Mouse (Mus musculus): ENCODE results near the gene Gm28042. TPM values are rescaled to one million over a fixed set of nuclear protein-coding genes. Genes with fewer than 3 reads are reported as not detected.

The Gm28042 gene
- polyA plus RNA-seq, 1 experiment from 2014 or later, result 1.3 TPM

GRCm38 (mm10) chr2:120007680-120008210, 19.5 kb upstream of the Gm28042 start:
- WGBS, result 75% methylated on average over 4 of the region's 4 CpGs
- Histone ChIP-seq H3K9ac (ENCODE audit: low read depth, low read length) (no peak overlapping the region), H3K4me1 (replicated peaks; ENCODE audit: control insufficient read depth, insufficient read depth, low read length) (no peaks in the 10 kb centered on the region), H3K27ac (ENCODE audit: low read depth, low read length) (no peak overlapping the region), H3K4me2 (replicated peaks; ENCODE audit: low read depth) (no peak overlapping the region), H3K4me3 (ENCODE audit: low read depth, low read length) (no peak overlapping the region), H3K36me3 (ENCODE audit: control insufficient read depth, insufficient read depth) (peaks cover 5% of the 10 kb centered on the region; the same call in 1 of the 2 replicates), H3K9me3 (ENCODE audit: control insufficient read depth) (no peaks in the 10 kb centered on the region), H3K27me3 (replicated peaks; ENCODE audit: control insufficient read depth, insufficient read depth, low read length) (no peaks in the 10 kb centered on the region)
- no peak for TF ChIP-seq CTCF (IDR thresholded peaks at IDR 0.05; ENCODE audit: low read depth)
- no peak for ATAC-seq

DNA sequence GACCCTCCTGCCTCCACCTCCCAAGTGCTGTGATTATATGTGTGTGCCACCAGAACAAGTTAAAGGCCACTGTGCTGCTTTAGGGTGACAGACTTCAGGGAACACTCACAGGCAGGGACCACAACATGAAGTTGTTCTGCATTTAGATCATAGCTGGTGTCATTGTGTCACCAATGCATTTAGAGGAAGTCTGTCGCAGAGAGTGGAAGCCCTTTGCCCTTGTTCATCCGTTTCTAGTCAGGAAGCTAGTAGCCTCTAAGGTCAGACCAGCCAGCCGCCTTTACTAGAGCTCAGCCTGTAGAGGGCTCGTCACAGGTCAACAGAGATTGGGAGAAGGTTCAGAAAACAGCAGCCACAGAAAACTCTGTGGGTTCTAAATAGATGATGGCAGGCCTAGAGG, 18.6 kb upstream of the Gm28042 start:
- no peak overlapping the region for H3K4me2 ChIP-seq (replicated peaks; ENCODE audit: low read depth)
- H3K36me3 ChIP-seq (ENCODE audit: control insufficient read depth, insufficient read depth), result peaks cover 14% of the 10 kb centered on the region; the same call in 1 of the 2 replicates
- H3K4me1 ChIP-seq (replicated peaks; ENCODE audit: control insufficient read depth, insufficient read depth, low read length), result no peaks in the 10 kb centered on the region
- 0 out of 2 replicates have a peak, but pooled peaks have one; percentile 5 for TF ChIP-seq CTCF (IDR thresholded peaks at IDR 0.05; ENCODE audit: low read depth)
- WGBS, result 55% methylated on average over 4 of the region's 4 CpGs
- no peak for ATAC-seq
- no peak overlapping the region for H3K27ac ChIP-seq (ENCODE audit: low read depth, low read length)
- H3K4me3 ChIP-seq (ENCODE audit: low read depth, low read length), result no peak overlapping the region
- H3K27me3 ChIP-seq (replicated peaks; ENCODE audit: control insufficient read depth, insufficient read depth, low read length), result no peaks in the 10 kb centered on the region
- H3K9me3 ChIP-seq (ENCODE audit: control insufficient read depth), result no peaks in the 10 kb centered on the region
- no peak overlapping the region for H3K9ac ChIP-seq (ENCODE audit: low read depth, low read length)

GRCm38 (mm10) chr2:120011462-120012200, 15.7 kb upstream of the Gm28042 start:
- Histone ChIP-seq H3K4me3 (ENCODE audit: low read depth, low read length) (no peak overlapping the region), H3K4me2 (replicated peaks; ENCODE audit: low read depth) (no peak overlapping the region), H3K9ac (ENCODE audit: low read depth, low read length) (no peak overlapping the region), H3K9me3 (ENCODE audit: control insufficient read depth) (no peaks in the 10 kb centered on the region), H3K36me3 (ENCODE audit: control insufficient read depth, insufficient read depth) (peaks cover 38% of the 10 kb centered on the region), H3K27ac (ENCODE audit: low read depth, low read length) (no peak overlapping the region), H3K27me3 (replicated peaks; ENCODE audit: control insufficient read depth, insufficient read depth, low read length) (no peaks in the 10 kb centered on the region), H3K4me1 (replicated peaks; ENCODE audit: control insufficient read depth, insufficient read depth, low read length) (no peaks in the 10 kb centered on the region)
- 79% methylated on average over 8 of the region's 8 CpGs for WGBS
- peak; percentile 84 for TF ChIP-seq CTCF (IDR thresholded peaks at IDR 0.05; ENCODE audit: low read depth)
- peak; percentile 19; the same call in 1 of the 2 replicates for ATAC-seq

DNA sequence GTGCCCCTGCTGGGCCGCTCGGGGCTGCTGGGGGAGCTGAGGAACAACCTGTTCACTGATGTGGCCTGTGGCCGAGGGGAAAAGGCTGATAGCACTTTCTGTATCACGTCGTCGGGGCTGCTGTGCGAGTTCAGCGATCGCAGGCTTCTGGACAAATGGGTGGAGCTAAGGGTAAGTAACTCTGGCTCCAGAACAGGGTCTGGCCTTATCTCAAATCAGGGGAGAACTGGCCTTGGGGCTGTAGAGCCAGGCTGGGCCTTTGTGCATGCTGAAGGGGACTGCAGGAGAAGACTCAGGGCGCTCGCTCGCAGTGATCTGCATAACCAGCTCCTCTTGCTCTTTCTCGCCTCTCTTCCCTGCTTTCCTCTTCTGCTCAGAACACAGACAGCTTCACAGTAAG, 14.4 kb upstream of the Gm28042 start:
- Histone ChIP-seq H3K36me3 (ENCODE audit: control insufficient read depth, insufficient read depth) (peaks cover 51% of the 10 kb centered on the region), H3K4me2 (replicated peaks; ENCODE audit: low read depth) (no peak overlapping the region), H3K4me3 (ENCODE audit: low read depth, low read length) (no peak overlapping the region), H3K4me1 (replicated peaks; ENCODE audit: control insufficient read depth, insufficient read depth, low read length) (no peaks in the 10 kb centered on the region), H3K9me3 (ENCODE audit: control insufficient read depth) (no peaks in the 10 kb centered on the region), H3K27me3 (replicated peaks; ENCODE audit: control insufficient read depth, insufficient read depth, low read length) (no peaks in the 10 kb centered on the region), H3K27ac (ENCODE audit: low read depth, low read length) (no peak overlapping the region), H3K9ac (ENCODE audit: low read depth, low read length) (no peak overlapping the region)
- WGBS, result 71% methylated on average over 13 of the region's 13 CpGs
- ATAC-seq, result no peak
- TF ChIP-seq CTCF (IDR thresholded peaks at IDR 0.05; ENCODE audit: low read depth), result no peak

- no peak overlapping the region for H3K4me2 ChIP-seq (replicated peaks; ENCODE audit: low read depth)
- no peak overlapping the region for H3K9ac ChIP-seq (ENCODE audit: low read depth, low read length)
- peaks cover 62% of the 10 kb centered on the region for H3K36me3 ChIP-seq (ENCODE audit: control insufficient read depth, insufficient read depth)
- H3K27me3 ChIP-seq (replicated peaks; ENCODE audit: control insufficient read depth, insufficient read depth, low read length), result no peaks in the 10 kb centered on the region
- 89% methylated on average over 2 of the region's 2 CpGs for WGBS
- no peaks in the 10 kb centered on the region for H3K9me3 ChIP-seq (ENCODE audit: control insufficient read depth)
- H3K4me1 ChIP-seq (replicated peaks; ENCODE audit: control insufficient read depth, insufficient read depth, low read length), result no peaks in the 10 kb centered on the region
- no peak overlapping the region for H3K27ac ChIP-seq (ENCODE audit: low read depth, low read length)
- no peak for ATAC-seq
- no peak overlapping the region for H3K4me3 ChIP-seq (ENCODE audit: low read depth, low read length)
- no peak for TF ChIP-seq CTCF (IDR thresholded peaks at IDR 0.05; ENCODE audit: low read depth)
Observed at GRCm38 (mm10) chr2:120013831-120014486, 13.3 kb upstream of the Gm28042 start.

- Histone ChIP-seq H3K9me3 (ENCODE audit: control insufficient read depth) (no peaks in the 10 kb centered on the region), H3K27me3 (replicated peaks; ENCODE audit: control insufficient read depth, insufficient read depth, low read length) (no peaks in the 10 kb centered on the region), H3K4me1 (replicated peaks; ENCODE audit: control insufficient read depth, insufficient read depth, low read length) (no peaks in the 10 kb centered on the region), H3K27ac (ENCODE audit: low read depth, low read length) (no peak overlapping the region), H3K4me2 (replicated peaks; ENCODE audit: low read depth) (no peak overlapping the region), H3K9ac (ENCODE audit: low read depth, low read length) (no peak overlapping the region), H3K36me3 (ENCODE audit: control insufficient read depth, insufficient read depth) (peaks cover 81% of the 10 kb centered on the region), H3K4me3 (ENCODE audit: low read depth, low read length) (no peak overlapping the region)
- TF ChIP-seq CTCF (IDR thresholded peaks at IDR 0.05; ENCODE audit: low read depth), result no peak
- WGBS, result 93% methylated on average over 4 of the region's 4 CpGs
- ATAC-seq, result no peak
Observed at GRCm38 (mm10) chr2:120015882-120016281, 11.4 kb upstream of the Gm28042 start.
